Mouse (Mus musculus): ENCODE results near the gene Npc2.

Npc2 gene

DNA sequence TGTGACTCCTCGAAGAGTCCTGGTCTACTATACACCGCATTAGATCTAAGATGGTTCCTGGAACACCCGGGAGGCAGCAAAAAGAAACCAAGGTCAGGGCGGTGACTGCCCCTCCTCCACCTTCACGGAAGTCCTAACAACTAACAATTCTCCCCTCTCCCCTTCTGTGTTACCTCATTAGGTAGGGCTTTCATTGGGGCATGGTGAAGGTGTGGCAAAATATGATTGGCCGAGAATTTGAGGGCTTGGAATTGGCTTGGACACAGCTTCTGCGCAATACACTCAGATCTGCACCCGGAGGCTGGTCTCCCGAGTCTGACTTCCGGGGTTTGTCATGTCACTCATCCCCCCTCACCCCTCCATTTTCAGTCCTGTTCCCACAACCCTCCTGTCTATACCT is 44.5 kb downstream of the Npc2 start:
- no peak for DNase-seq (ENCODE audit: extremely low spot score, low read depth, low spot score)

DNA sequence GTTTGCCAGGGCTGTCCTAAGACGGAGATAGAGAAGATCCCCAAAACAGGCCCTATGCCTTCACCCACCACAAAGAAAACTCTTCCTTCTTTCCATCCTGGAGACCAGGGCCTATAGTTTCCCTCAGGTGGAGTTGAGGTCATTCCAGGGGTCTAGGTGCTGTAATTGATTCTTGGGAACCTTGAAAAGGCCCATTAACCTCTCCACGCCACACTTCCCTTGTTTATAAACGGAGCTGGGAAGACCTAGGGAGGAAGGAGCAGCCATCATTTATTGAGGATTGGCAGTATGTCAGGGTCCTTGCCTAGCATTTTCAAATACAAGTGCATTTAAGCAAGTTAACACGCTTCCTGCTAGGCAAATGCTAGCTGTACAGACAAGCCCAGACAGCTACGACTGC is 45.5 kb downstream of the Npc2 start:
- no peak for DNase-seq (ENCODE audit: extremely low spot score, low read depth, low spot score)

DNA sequence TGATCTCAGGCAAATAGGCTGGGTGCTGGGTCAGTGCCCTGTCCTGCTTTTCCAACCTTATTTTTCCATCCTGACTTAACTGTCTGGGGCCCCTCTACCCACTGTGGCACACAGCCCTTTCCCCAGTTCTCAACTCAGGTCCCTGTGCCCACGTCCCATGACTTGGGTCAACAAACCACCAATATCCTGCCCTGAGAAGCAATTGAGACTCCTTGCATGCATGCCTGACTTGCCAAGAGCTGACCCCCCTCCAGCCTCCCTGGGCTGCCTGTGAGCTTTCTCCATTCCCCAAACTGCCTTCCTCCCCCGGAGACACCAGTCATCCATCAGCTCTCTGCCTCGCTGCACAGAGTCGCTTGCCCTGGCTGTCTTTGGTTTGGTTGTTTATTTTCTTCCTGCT is 46.0 kb downstream of the Npc2 start:
- no peak for DNase-seq (ENCODE audit: extremely low spot score, low read depth, low spot score)

GRCm38 (mm10) chr12:84726391-84726790 is 46.6 kb downstream of the Npc2 start:
- no peak for DNase-seq (ENCODE audit: extremely low spot score, low read depth, low spot score)

DNA sequence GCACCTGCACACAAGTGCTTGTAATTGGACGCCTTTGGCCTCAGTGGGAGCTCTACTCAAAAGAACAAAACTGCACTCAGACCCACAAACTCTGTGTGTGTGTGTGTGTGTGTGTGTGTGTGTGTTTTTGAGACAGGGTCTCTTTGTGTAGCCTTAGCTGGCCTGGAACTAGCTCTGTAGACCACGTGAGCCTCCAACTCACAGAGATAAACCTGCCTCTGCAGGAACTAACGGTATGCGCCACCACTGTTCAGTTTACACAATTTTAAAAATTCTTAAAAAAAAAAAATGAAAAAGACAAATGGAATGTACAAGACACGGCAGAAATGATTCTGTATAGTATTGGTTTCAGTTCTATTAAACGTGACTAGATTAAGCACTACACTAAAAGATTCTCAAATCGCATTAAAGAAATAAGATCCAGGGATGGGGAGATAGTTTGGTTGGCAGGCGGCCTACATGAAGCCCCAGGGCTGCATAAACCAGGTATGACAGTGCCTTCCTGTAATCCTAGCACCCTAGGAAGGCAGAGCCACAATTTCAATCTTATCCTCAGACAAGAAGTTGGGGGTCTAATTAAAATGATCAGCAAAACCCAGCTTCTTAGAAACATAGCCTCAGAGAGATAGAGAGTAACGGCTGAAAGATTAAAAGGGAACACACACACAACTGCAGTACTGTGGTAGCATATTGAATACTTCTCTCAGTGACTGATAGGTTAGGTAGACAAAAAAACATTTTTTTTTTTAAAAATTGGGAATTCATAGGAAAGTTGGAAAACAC is 54.3 kb downstream of the Npc2 start:
- DNase-seq (ENCODE audit: extremely low spot score, low read depth, low spot score), result no peak

DNA sequence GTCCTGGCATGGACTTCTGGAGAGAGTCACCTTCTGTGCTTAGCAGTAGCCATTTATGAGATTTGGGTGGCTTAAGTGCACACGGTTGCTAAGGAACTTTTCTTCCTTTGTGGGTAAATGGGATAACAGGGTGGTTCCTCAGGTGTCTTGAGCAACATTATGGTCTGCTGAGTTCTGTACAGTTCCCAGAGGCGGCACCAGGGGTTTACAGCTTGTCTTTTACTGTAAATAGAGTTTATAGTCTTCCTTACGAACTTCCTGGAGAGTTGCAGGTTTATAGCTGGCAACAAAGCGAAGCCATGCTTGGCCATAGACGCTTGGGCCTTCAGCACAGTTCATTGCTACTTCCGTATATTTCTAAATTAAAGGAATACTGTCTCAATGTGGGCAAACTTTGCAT is 58.4 kb downstream of the Npc2 start:
- no peak for DNase-seq (ENCODE audit: extremely low spot score, low read depth, low spot score)

DNA sequence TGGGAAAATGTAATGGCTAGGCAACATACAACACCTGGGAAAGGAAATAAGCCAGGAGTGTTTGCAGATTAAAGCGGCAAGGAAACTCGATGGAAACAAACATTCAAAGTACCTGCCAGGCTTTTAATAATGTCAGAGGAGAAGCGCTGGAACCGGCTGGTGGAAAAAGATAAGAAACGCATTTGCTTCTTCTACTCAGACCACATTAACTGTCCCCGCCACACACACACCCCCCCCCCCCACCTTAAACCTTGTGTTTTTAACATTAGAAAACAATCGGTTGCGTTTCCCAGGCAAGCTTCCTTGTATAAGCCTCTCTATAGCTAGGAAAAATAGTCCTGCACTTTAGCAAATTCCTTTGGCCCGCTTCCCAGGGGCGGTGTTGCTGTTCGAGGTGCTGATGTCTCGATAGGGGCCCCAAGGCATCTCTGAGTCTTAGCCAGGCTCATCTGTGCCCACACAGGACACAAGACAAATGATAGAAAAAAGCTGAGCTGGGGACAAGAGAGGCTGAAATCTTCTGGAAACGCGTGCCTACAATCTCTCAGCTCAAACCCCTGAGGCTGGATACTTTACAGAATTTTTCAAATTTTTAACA is 63.0 kb downstream of the Npc2 start:
- no peak for DNase-seq (ENCODE audit: extremely low spot score, low read depth, low spot score)

GRCm38 (mm10) chr12:84707804-84708203 is 65.1 kb downstream of the Npc2 start:
- no peak for DNase-seq (ENCODE audit: extremely low spot score, low read depth, low spot score)

GRCm38 (mm10) chr12:84706886-84707285 is 66.1 kb downstream of the Npc2 start:
- no peak for DNase-seq (ENCODE audit: extremely low spot score, low read depth, low spot score)

Measured in hindlimb bud, embryonic 11.5 days (tissue).